Mouse (Mus musculus) fibroblast of lung, adult 2 months (primary cell): Measurements from ENCODE around the gene Snx6.
A peak's percentile ranks its signal among the peaks of the same experiment; 100 is the strongest.
"Not testable (repeated sequence)": the region's sequence is repeated elsewhere in the genome, so short reads cannot be mapped to it uniquely, and the experiment has no call there.

Source experiments
- DNase-seq: peaks from one replicate; pipeline ENCODE4 v3.0.0-alpha.2; 2011; ENCODE audit warnings: low read depth

Snx6 gene

GRCm38 (mm10) chr12:54795153-54795998 lies at the start of gene Snx6:
Gene Snx6, minus strand, starts transcription at chr12:54795703.
- peak; percentile 55 for DNase-seq

- DNase-seq, result no peak
Observed at GRCm38 (mm10) chr12:54844415-54844814, 48.9 kb upstream of the Snx6 start.

DNA sequence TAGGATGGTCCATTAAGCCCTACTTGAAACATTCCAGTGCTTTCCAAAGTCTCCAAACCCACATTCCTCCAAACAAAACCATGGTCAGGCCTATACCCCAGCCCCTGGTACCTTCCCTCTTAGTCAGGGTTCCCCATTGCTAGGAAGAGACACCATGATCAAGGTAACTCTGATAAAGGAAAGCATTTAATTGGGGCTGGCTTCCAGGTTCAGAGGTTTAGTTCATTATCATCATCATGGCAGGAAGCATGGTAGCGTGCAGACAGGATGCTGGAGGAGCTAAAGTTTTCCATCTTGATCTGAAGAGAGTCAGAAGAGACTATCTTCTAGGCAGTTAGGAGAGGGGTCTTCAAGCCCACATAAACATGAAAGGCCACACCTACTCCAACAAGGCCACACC lies 46.1 kb upstream of the Snx6 start:
- DNase-seq, result no peak

GRCm38 (mm10) chr12:54839815-54840214 lies 44.3 kb upstream of the Snx6 start:
- DNase-seq, result no peak

GRCm38 (mm10) chr12:54838931-54839330 lies 43.4 kb upstream of the Snx6 start:
- DNase-seq, result no peak

DNA sequence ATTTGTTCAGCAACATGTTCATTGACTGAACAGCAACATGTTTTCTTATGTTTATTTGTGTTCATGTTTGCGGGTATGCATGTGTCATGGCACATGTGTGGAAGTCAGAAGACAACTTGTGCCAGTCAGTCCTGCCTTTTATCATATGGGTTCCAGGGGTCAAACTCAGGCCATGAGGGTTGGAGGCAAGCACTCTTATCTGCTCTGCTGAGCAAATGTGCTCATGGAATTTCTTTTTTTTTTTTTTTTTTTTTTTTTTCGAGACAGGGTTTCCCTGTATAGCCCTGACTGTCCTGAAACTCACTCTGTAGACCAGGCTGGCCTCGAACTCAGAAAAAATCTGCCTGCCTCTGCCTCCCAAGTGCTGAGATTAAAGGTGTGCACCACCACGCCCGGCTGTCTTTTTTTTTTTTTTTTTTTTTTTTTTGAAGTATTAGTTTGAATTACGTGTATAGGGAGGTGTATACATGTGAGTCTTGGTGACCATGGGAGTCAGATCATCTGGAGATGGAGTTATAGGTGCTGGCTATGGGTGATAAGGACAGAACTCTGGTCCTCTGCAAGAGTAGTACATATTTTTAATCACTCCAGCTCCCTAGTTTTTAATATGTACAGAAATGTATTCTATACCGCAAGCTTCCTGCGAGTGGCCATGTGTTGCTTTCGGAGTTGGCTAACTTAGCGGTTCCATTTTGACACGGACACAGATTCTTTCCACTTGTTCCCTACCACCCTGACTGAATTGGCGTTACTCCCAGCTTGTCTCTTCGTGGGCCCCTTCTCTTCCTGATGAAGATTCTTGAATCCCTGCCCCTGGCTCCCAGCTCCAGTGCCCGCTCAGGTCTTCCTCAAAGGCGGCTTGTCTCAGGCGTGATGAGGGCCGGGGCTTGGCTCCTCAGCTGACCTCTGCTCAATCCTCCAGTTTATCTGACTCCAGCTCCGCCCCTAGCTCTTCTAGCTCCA lies 40.4 kb upstream of the Snx6 start:
- DNase-seq, result no peak

- peak; percentile 81 for DNase-seq
Observed at GRCm38 (mm10) chr12:54834925-54835447, 39.5 kb upstream of the Snx6 start.

- DNase-seq, result no peak
Observed at GRCm38 (mm10) chr12:54833856-54834399, 38.4 kb upstream of the Snx6 start.

- DNase-seq, result not testable (repeated sequence)
Observed at GRCm38 (mm10) chr12:54831927-54832326, 36.4 kb upstream of the Snx6 start.

- peak; percentile 46 for DNase-seq
Observed at GRCm38 (mm10) chr12:54830574-54830973, 35.1 kb upstream of the Snx6 start.

- DNase-seq, result no peak
Observed at GRCm38 (mm10) chr12:54829876-54830275, 34.4 kb upstream of the Snx6 start.

DNA sequence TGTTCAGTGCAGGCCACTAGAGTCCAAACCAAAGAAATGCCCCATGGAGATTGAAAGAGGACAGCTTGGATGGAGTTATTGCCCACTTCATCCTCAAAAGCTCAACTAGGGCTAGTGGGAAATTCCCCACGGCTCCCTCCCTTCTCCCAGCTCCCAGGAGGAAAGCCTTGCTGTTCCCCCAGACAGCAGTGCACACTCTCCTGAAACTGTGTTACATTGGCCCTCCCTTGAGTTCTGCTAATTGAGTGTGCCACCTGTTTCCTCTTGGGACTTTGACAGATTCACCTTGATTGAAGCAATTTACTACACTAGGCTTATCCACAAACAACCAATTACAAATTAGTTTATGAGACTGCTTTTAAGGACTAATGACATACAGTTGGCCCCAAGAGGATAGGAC lies 32.5 kb upstream of the Snx6 start:
- no peak for DNase-seq

DNA sequence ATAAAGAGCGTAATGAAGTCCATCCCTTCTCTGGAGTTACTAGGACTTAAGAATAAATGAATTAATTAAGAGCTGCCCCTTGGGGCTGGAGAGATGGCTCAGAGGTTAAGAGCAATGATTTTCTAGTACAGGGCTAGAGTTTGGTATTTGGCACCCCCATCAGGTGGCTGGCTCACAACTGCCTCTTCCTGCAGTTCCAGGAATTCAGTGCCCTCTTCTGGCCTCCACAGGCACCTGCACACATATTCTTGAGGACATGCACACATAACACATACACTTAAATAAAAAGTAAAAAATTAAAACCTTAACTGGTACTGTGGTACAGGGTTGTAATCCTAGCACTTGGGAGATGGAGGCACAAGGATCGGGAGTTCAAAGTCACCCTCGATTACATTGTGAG lies 29.7 kb upstream of the Snx6 start:
- no peak for DNase-seq

- DNase-seq, result no peak
Observed at GRCm38 (mm10) chr12:54822836-54823426, 27.4 kb upstream of the Snx6 start.

DNA sequence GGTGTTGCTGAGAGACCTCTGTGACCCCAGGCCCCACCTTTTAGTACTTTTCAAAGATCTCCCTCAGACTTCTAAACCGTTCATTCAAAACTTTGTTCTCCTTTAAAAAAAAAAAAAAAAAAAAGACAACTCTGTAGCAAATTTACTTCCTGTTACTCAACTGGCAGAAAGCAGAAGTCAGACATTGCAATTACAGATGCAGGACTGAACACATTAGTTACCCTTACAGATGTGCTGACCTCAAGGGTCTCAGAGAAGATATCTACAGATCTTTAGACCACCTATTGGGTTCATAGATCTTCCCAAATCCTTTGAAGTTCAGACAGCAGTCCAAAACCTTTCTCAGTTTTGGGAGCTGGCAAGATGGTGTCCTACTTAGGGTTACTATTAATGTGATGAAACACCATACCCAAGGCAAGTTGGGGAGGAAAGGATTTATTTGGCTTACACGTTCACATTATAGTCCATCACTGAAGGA lies 25.2 kb upstream of the Snx6 start:
- no peak for DNase-seq

GRCm38 (mm10) chr12:54819181-54819935 lies 23.9 kb upstream of the Snx6 start:
- no peak for DNase-seq

DNA sequence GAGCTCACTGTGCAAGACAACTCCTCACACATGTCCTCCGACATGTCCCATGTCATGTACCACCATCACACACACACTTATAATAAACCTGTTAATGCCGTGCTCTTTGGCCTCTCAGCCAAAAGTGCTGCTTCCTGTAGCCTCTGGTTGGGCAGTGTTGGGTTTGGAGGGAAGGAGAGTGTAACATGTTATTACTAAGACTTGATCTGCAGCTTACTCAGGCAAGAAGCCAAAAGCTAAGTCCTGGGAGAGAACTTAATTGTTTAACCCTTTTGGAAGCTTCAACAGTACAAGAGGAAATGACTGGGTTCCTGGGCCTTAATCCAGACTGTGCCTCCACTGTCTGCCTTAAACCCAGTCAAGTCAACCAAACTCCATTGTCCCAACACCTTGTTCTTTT lies 14.6 kb upstream of the Snx6 start:
- DNase-seq, result no peak

GRCm38 (mm10) chr12:54807481-54807880 lies 12.0 kb upstream of the Snx6 start:
- no peak for DNase-seq

DNA sequence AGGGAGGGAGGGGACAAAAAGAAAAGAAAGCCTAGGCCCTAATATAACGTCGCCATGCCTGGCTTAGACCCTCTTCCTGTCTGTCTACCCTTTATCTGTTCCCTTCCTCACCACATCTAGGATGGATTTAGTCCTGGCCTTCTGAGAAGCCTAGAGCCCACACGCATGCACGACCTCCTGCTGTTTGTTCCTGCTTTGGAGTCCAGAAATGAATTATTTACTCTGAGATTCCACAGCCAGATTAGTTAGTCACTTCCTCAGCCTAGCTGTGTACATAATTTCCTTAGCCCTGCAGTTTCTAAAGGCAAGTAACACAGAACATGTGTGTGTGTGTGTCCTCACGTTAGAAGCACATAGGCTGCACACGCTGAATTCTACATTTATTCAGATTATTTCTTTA lies 10.6 kb upstream of the Snx6 start:
- no peak for DNase-seq

DNA sequence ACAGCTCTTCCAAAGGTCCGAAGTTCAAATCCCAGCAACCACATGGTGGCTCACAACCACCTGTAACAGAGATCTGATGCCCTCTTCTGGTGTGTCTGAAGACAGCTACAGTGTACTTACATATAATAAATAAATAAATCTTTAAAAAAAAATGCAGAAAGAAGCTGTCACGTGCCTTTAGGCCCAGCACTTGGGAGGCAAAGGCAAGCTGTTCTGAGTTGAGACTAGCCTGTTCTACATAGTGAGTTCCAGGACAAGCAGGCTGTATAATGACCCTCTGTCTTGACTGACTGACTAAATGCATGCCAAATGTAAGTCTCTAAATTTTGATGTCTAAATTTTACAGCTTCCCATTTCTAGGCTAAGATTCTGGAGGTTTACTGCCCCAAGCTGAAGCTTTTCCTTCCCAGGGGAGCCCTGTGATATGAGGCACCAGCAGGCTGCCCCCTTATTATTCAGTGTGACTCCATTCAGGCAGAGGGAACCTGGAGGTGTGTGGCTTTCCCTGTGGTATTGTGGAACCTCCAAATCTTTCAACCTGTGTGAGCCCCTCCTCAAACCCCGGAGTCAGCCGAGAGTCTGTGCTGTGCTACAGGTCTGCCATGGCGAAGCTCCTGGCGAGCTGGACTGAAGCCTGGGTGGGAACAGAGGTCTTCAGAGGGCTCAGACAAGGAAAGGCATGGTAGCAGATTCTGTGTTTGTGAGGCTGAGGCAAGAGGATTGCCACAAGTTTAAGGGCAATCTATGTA lies 9.9 kb upstream of the Snx6 start:
- no peak for DNase-seq
